Mouse (Mus musculus) heart, embryonic 14.5 days (tissue): ENCODE measurements around the gene Prdx1. TPM values are rescaled to one million over a fixed set of nuclear protein-coding genes. Genes with fewer than 3 reads are reported as not detected.
A peak's percentile ranks its signal among the peaks of the same experiment; 100 is the strongest.
"Not testable (repeated sequence)": the region's sequence is repeated elsewhere in the genome, so short reads cannot be mapped to it uniquely, and the experiment has no call there.

Experiments
- ATAC-seq: fragments of 200-750 bp; cut with Nextera tagmentation; 2 replicates; pipeline ENCODE4 v1.8.0; 2017; ENCODE audit warnings: low read depth, moderate TSS enrichment; ENCODE audit not compliant: insufficient number of reproducible peaks, insufficient read depth, low FRiP score
- H3K27ac ChIP-seq, 2 experiments: fragments of 200-500 bp in 1 of 2; fragments of 300-500 bp in 1 of 2; sonication (generic) in 1 of 2; replicated peaks in 1 of 2; 2 replicates each; pipeline ENCODE4 v1.5.1; 2012 to 2014; ENCODE audit warnings: low read depth in 2 of 2, low read length in 2 of 2, control low read depth in 1 of 2, mild to moderate bottlenecking in 1 of 2, mixed read lengths in 1 of 2; ENCODE audit not compliant: control insufficient read depth in 1 of 2, insufficient read depth in 1 of 2
- H3K27me3 ChIP-seq: fragments of 300-500 bp; sonication (generic); 2 replicates; pipeline ENCODE4 v1.6.1; 2014; ENCODE audit warnings: mild to moderate bottlenecking, low read length, control low read depth; ENCODE audit not compliant: control insufficient read depth, insufficient read depth
- H3K36me3 ChIP-seq: fragments of 300-500 bp; sonication (generic); 2 replicates; pipeline ENCODE4 v1.6.1; 2014; ENCODE audit warnings: mild to moderate bottlenecking, control low read depth, low read length, mixed read lengths; ENCODE audit not compliant: control insufficient read depth, insufficient read depth
- H3K4me1 ChIP-seq, 2 experiments: fragments of 200-500 bp in 1 of 2; fragments of 300-500 bp in 1 of 2; sonication (generic) in 1 of 2; 2 replicates each; pipeline ENCODE4 v1.6.1; 2012 to 2014; ENCODE audit warnings: low read length in 2 of 2, control low read depth in 1 of 2, mixed read lengths in 1 of 2; ENCODE audit not compliant: control insufficient read depth in 2 of 2, insufficient read depth in 2 of 2
- H3K4me2 ChIP-seq: fragments of 300-500 bp; sonication (generic); 2 replicates; pipeline ENCODE4 v1.6.1; 2014; ENCODE audit warnings: mild to moderate bottlenecking, low read length
- H3K4me3 ChIP-seq, 2 experiments: fragments of 200-500 bp in 1 of 2; fragments of 300-500 bp in 1 of 2; sonication (generic) in 1 of 2; 2 replicates each; pipeline ENCODE4 v1.5.1; 2012 to 2014; ENCODE audit warnings: low read length in 2 of 2, mild to moderate bottlenecking in 2 of 2, control low read depth in 1 of 2, low read depth in 1 of 2, moderate library complexity in 1 of 2; ENCODE audit not compliant: control insufficient read depth in 1 of 2, insufficient read depth in 1 of 2
- H3K9ac ChIP-seq: fragments of 300-500 bp; sonication (generic); 2 replicates; pipeline ENCODE4 v1.6.1; 2014; ENCODE audit warnings: mild to moderate bottlenecking, low read length
- H3K9me3 ChIP-seq: fragments of 300-500 bp; sonication (generic); 2 replicates; pipeline ENCODE4 v1.6.1; 2016; ENCODE audit warnings: low read length, control low read depth; ENCODE audit not compliant: control insufficient read depth
- WGBS: fragments of 180-500 bp; shearing (Covaris S2); extraction: QIAGEN DNeasy Blood & Tissue Kit; methylation state at CpG from one replicate; pipeline ENCODE4 v1.1.7; 2014; 5-methylcytosine and 5-hydroxymethylcytosine counted together
- polyA plus RNA-seq: library from polyadenylated mRNA; unstranded; fragments of >200 nt; fragmentation: Nextera tagmentation; extraction: Ambion mirVana; gene quantifications from 2 replicates; pipeline ENCODE4 v1.2.1, GENCODE M21; 2014

The Prdx1 gene
- polyA plus RNA-seq, 1 experiment from 2014 or later = 971 TPM

- H3K9ac ChIP-seq = no peak overlapping the region
- no peak overlapping the region for H3K27ac ChIP-seq
- H3K9me3 ChIP-seq = no peaks in the 10 kb centered on the region
- 78% methylated on average over 3 of the region's 3 CpGs for WGBS
- H3K36me3 ChIP-seq = no peaks in the 10 kb centered on the region
- H3K4me2 ChIP-seq = no peak overlapping the region
- no peaks in the 10 kb centered on the region for H3K4me1 ChIP-seq
- H3K4me3 ChIP-seq = no peak overlapping the region
- H3K27me3 ChIP-seq = no peaks in the 10 kb centered on the region
- ATAC-seq = no peak
Measured at GRCm38 (mm10) chr4:116676027-116676426, 9.3 kb upstream of the Prdx1 start.

GRCm38 (mm10) chr4:116677808-116678207, 7.5 kb upstream of the Prdx1 start:
- no peaks in the 10 kb centered on the region for H3K36me3 ChIP-seq
- no peak overlapping the region for H3K27ac ChIP-seq
- no peak for ATAC-seq

DNA sequence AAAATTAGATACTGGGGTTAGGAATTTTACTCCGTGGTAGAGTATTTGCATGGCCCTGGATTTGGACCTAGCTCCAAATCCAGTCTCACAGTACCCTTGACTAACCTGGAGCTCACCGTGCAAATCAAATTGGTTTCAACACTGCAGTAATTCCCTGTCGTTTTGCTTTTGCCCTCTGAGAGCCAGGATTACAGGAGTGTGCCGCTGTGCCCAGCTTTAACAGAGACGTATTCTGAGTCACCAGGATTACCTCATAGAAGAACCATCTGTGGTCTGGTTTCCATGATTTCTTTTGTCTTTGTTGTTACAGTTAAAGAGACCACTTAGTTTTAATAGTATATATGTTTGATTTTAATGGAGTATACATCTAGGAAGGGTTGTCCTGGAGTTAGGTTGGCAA, 6.2 kb upstream of the Prdx1 start:
- ATAC-seq = no peak
- no peaks in the 10 kb centered on the region for H3K36me3 ChIP-seq
- 53% methylated on average over 5 of the region's 5 CpGs for WGBS
- H3K4me1 ChIP-seq = no peaks in the 10 kb centered on the region
- H3K27me3 ChIP-seq = no peaks in the 10 kb centered on the region
- H3K9ac ChIP-seq = no peak overlapping the region
- H3K27ac ChIP-seq = no peak overlapping the region
- H3K9me3 ChIP-seq = no peaks in the 10 kb centered on the region
- H3K4me3 ChIP-seq = no peak overlapping the region
- H3K4me2 ChIP-seq = no peak overlapping the region

More at GRCm38 (mm10) chr4:116677808-116678207, 7.5 kb upstream of the Prdx1 start:
- Histone ChIP-seq H3K4me1 (no peaks in the 10 kb centered on the region), H3K4me3 (no peak overlapping the region), H3K4me2 (no peak overlapping the region), H3K9ac (no peak overlapping the region), H3K27me3 (no peaks in the 10 kb centered on the region), H3K9me3 (no peaks in the 10 kb centered on the region)
- WGBS = 59% methylated on average over 1 of the region's 1 CpGs

DNA sequence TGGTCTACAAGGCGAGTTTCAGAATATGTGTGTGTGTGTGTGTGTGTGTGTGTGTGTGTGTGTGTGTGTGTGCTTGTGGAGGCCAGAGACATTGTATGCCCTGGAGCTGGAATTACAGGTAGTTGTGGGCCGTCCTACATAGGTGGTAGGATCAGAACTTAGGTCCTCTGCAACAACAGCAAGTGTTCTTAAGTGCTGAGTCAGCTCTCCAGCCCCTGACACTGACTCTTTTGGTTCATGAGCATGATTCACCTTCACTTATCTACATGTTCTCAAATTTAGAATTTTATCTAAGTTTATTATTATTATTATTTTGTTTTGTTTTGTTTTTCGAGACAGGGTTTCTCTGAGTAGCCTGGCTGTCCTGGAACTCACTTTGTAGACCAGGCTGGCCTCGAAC, 4.8 kb upstream of the Prdx1 start:
- not testable (repeated sequence) for H3K27me3 ChIP-seq, H3K4me1 ChIP-seq, H3K27ac ChIP-seq, H3K4me2 ChIP-seq, ATAC-seq, H3K9me3 ChIP-seq, H3K4me3 ChIP-seq, H3K9ac ChIP-seq, H3K36me3 ChIP-seq
- WGBS = 86% methylated on average over 4 of the region's 4 CpGs

DNA sequence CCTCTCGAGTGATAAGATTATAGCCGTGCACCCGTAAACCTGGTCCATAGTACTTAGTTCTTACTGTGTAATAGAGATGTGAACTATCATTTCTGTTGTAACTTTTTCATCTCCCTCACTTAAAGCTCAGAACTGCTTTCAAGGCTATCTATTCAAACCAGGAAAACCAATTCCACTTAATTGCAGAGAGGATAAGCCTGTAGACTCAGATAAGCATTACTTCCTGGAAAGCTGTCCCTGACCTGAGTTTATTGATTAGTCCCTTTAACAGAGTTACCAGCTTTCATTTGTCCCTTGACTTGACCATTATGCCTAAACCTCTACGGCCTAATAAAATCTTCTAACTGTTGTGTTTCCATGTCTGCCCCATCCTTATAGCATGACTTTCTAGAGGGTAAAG, 1.4 kb upstream of the Prdx1 start:
- Histone ChIP-seq H3K9me3 (no peaks in the 10 kb centered on the region), H3K4me3 (no peak overlapping the region), H3K27ac (no peak overlapping the region), H3K4me1 (peaks cover 7 to 16% of the 10 kb centered on the region in 2 experiments), H3K36me3 (peaks cover 21% of the 10 kb centered on the region), H3K4me2 (no peak overlapping the region), H3K9ac (no peak overlapping the region), H3K27me3 (no peaks in the 10 kb centered on the region)
- no peak for ATAC-seq
- 68% methylated on average over 4 of the region's 4 CpGs for WGBS

GRCm38 (mm10) chr4:116684665-116685064, 679 bp upstream of the Prdx1 start:
- Histone ChIP-seq H3K4me3 (peak overlapping the region in 1 of 2 experiments; percentile 66; a peak in 2 of 4 replicates), H3K4me2 (peak overlapping the region; percentile 86), H3K4me1 (peaks cover 7 to 16% of the 10 kb centered on the region in 2 experiments), H3K9ac (peak overlapping the region; percentile 87), H3K27ac (peak overlapping the region; percentile 95 to 97), H3K9me3 (no peaks in the 10 kb centered on the region), H3K27me3 (no peaks in the 10 kb centered on the region), H3K36me3 (peaks cover 28% of the 10 kb centered on the region)
- ATAC-seq = no peak
- WGBS = 69% methylated on average over 2 of the region's 2 CpGs

GRCm38 (mm10) chr4:116687041-116687440, 1.7 kb downstream of the Prdx1 start:
- Histone ChIP-seq H3K9me3 (no peaks in the 10 kb centered on the region), H3K36me3 (peaks cover 52% of the 10 kb centered on the region), H3K27ac (no peak overlapping the region), H3K4me3 (peak overlapping the region; percentile 66 to 82; a peak in 3 of 4 replicates), H3K4me2 (peak overlapping the region; percentile 86), H3K9ac (peak overlapping the region; percentile 87), H3K4me1 (peaks cover 7 to 19% of the 10 kb centered on the region in 2 experiments), H3K27me3 (no peaks in the 10 kb centered on the region)
- ATAC-seq = no peak
- WGBS = 31% methylated on average over 1 of the region's 1 CpGs

DNA sequence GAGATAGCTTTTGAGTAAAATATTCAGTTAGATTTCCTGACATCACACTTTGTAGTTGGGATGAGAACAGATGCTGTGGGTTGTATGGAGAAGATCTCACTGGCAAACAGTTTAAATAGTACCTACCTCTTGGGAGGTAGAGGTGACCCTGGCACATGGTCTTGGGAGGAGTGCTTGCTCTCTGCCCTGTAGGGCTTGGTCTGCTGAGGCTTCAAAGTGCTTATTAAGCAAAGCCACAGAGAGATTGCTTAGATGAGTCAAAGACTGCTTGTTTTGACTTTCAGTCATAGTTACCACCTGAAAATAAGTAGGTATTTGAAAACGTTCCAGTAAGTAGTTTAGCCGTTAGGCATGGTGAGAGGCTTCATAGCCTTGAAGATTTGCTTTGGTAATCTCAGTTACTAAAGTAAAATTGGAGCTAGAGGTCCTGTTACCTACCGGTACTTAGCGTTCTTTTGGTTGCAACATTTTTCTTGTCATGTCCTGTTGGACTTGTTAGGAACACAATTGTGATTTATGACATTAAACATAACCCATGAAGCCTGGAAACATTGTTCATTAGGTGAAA, 4.0 kb downstream of the Prdx1 start:
- 89% methylated on average over 4 of the region's 4 CpGs for WGBS
- Histone ChIP-seq H3K36me3 (peaks cover 75% of the 10 kb centered on the region), H3K4me1 (peaks cover 7 to 19% of the 10 kb centered on the region in 2 experiments), H3K27me3 (no peaks in the 10 kb centered on the region), H3K9me3 (no peaks in the 10 kb centered on the region), H3K9ac (no peak overlapping the region), H3K27ac (no peak overlapping the region), H3K4me3 (no peak overlapping the region), H3K4me2 (no peak overlapping the region)
- ATAC-seq = no peak
